Mouse (Mus musculus): ENCODE measurements at regions not wholly inside any gene's neighbourhood (a gene's known extent, or its start where the extent isn't known, plus 50 kb on each side); places are given as distances from the start of the nearest gene placed in this dataset.

GRCm38 (mm10) chr4:95154377-95154776 is 102.4 kb upstream of the Jun start:
- no peak for DNase-seq (ENCODE audit: low spot score)

- no peak for DNase-seq (ENCODE audit: low spot score)
Observed at GRCm38 (mm10) chr4:95155178-95155577, 103.2 kb upstream of the Jun start.

- no peak for DNase-seq (ENCODE audit: low spot score)
Observed at GRCm38 (mm10) chr4:95155796-95156195, 103.8 kb upstream of the Jun start.

- no peak for DNase-seq (ENCODE audit: low spot score)
Observed at GRCm38 (mm10) chr4:95156451-95157271, 104.6 kb upstream of the Jun start.

GRCm38 (mm10) chr4:95157653-95158430 is 105.8 kb upstream of the Jun start:
- DNase-seq (ENCODE audit: low spot score): no peak

GRCm38 (mm10) chr4:95158632-95159424 is 106.8 kb upstream of the Jun start:
- no peak for DNase-seq (ENCODE audit: low spot score)

GRCm38 (mm10) chr4:95159821-95160220 is 107.8 kb upstream of the Jun start:
- DNase-seq (ENCODE audit: low spot score): no peak

- no peak for DNase-seq (ENCODE audit: low spot score)
Observed at GRCm38 (mm10) chr4:95160465-95160864, 108.4 kb upstream of the Jun start.

GRCm38 (mm10) chr4:95160912-95161669 is 109.1 kb upstream of the Jun start:
- DNase-seq (ENCODE audit: low spot score): peak; percentile 90

GRCm38 (mm10) chr4:95161670-95162020 is 109.6 kb upstream of the Jun start:
- no peak for DNase-seq (ENCODE audit: low spot score)

GRCm38 (mm10) chr4:95162386-95163090 is 110.5 kb upstream of the Jun start:
- no peak for DNase-seq (ENCODE audit: low spot score)

- DNase-seq (ENCODE audit: low spot score): peak; percentile 53
Observed at GRCm38 (mm10) chr4:95163403-95163802, 111.4 kb upstream of the Jun start.

- DNase-seq (ENCODE audit: low spot score): no peak
Observed at GRCm38 (mm10) chr4:95166503-95166902, 114.5 kb upstream of the Jun start.

- DNase-seq (ENCODE audit: low spot score): no peak
Observed at GRCm38 (mm10) chr4:95167216-95167615, 115.2 kb upstream of the Jun start.

- no peak for DNase-seq (ENCODE audit: low spot score)
Observed at GRCm38 (mm10) chr4:95169702-95170101, 117.7 kb upstream of the Jun start.

GRCm38 (mm10) chr4:95177753-95178152 is 125.7 kb upstream of the Jun start:
- no peak for DNase-seq (ENCODE audit: low spot score)

GRCm38 (mm10) chr4:95178467-95178866 is 126.4 kb upstream of the Jun start:
- DNase-seq (ENCODE audit: low spot score): no peak

- no peak for DNase-seq (ENCODE audit: low spot score)
Observed at GRCm38 (mm10) chr4:95178900-95179299, 126.9 kb upstream of the Jun start.

- no peak for DNase-seq (ENCODE audit: low spot score)
Observed at GRCm38 (mm10) chr4:95180446-95180845, 128.4 kb upstream of the Jun start.

- DNase-seq (ENCODE audit: low spot score): no peak
Observed at GRCm38 (mm10) chr4:95180999-95181398, 129.0 kb upstream of the Jun start.

GRCm38 (mm10) chr4:95184180-95184579 is 132.2 kb upstream of the Jun start:
- no peak for DNase-seq (ENCODE audit: low spot score)

Measured in testis, postnatal 10 days (tissue).